Mouse (Mus musculus): ENCODE results near the gene Vamp2.

- TF ChIP-seq POLR2A (IDR thresholded peaks at IDR 0.05; ENCODE audit: control insufficient read depth, low read depth, low read length) = no peak
- no peak for TF ChIP-seq CTCF (IDR thresholded peaks at IDR 0.05; ENCODE audit: control insufficient read depth, insufficient read depth, insufficient replicate concordance, low read depth, low read length)
These were observed 9.4 kb upstream of the Vamp2 start for GRCm38 (mm10) chr11:69078805-69079438.

Measured in testis, adult 2 months (tissue).